Mouse (Mus musculus): Measurements from ENCODE around the gene Scand1. TPM values are rescaled to one million over a fixed set of nuclear protein-coding genes. Genes with fewer than 3 reads are reported as not detected.

The Scand1 gene
- total RNA-seq, 2 experiments from 2014 or later: 76.8 to 80.7 TPM

DNA sequence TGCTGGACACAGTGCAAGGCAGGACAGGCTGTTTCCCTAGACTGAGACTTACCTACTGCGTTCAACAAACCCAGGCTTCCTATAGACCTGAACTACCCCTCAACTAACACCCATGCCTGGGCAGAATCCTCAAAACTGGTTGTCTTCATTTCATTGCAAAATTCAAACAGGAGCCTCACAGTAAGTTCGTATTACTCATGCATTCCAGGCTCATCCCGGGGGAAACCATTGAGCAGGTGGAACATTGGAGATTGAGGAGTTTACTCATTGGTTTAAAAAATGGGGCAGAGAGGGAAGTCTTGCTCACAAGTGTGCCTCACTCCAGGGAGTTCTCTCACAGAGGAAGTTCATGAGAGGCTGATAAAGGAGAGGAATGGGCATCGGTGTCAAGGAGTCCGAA, 2.0 kb downstream of the Scand1 start:
- intact Hi-C loops (cut with DNase I): no loop called here
- no peak for DNase-seq (ENCODE audit: low spot score)

DNA sequence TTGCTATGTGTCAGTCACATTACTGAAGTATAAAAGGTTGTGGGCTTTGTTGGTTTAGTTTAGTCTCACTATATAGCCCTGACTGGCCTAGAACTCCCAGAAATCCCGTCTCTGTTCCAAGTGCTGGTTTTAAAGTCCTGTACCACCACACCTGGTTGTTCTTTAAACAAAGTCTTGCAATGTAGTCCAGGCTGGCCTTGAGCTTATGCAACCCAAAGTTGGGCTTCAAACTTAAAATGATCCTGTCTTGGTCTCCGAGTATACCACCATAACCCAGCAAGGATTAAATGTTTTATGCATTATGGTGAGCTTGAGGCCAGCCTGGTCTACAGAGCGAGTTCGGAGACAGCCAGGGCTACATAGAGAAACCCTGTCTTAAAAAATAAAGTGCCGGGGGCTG, 2.6 kb downstream of the Scand1 start:
- no peak for DNase-seq (ENCODE audit: low spot score)
- intact Hi-C loops (cut with DNase I): loop anchor here (10.0 kb wide), 2 partner anchors 205 to 395 kb away; no protein-coding TSS in a partner anchor

DNA sequence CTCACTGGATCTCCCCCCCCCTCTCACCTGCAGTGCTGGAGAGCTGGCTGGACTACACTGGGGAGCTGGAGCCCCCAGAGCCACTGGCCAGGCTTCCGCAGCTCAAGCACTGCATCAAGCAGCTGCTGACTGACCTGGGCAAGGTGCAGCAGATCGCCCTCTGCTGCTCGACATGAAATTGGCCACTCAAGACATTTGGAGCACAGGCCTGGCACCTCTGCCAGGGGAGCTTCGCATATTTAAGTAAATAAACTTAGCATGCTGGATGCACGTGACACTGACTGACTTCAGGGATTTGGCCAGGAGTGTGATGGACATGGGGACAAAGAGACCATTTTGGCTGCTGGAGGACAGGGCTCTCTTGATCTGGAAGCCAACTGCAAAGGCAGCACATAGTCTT, 5.2 kb downstream of the Scand1 start:
- intact Hi-C loops (cut with DNase I): loop anchor here (10.0 kb wide), 2 partner anchors 208 to 398 kb away; no protein-coding TSS in a partner anchor
- no peak for DNase-seq (ENCODE audit: low spot score)

DNA sequence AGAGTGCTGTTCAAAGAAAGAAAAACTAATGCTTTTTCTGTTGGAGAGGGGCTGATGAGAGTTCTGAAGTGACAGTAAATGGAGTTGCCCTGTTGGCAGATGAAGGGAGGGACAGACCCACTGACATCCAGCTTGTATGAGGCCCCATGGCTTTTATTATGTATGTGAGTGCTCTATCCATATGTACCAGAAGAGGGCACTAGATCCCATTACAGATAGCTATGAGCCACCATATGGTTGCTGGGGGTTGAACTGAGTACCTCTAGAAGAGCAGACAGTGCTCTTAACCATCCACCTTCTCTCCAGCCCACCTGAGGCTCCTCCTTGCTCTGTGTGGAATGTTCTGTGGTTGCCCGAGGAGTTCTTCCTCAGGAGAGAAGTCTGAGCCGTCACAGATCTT, 6.7 kb downstream of the Scand1 start:
- intact Hi-C loops (cut with DNase I): loop anchor here (10.0 kb wide), 2 partner anchors 209 to 399 kb away; no protein-coding TSS in a partner anchor
- no peak for DNase-seq (ENCODE audit: low spot score)

DNA sequence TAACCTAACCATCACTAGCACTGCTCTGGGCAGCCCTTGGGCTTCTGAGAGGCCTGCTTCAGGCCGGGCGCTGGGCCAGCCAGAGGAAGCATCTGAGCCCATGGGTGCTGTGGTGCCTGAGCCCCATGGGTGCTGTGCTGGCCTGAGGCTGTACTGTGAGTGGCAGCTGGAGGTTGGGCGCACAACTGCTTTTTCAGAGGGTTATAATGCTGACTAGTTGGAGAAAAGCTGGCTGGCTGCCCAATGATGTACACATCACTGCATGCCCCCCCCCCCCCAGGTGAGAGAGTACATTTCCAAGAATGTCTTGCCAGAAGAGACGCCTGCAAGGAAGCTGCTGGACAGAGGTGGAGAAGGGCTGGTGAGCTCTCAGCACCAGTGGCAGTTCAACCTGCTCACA, 8.2 kb downstream of the Scand1 start:
- intact Hi-C loops (cut with DNase I): loop anchor here (5.0 to 10.0 kb wide), 3 partner anchors 93 to 400 kb away; no protein-coding TSS in a partner anchor
- DNase-seq (ENCODE audit: low spot score): no peak

DNA sequence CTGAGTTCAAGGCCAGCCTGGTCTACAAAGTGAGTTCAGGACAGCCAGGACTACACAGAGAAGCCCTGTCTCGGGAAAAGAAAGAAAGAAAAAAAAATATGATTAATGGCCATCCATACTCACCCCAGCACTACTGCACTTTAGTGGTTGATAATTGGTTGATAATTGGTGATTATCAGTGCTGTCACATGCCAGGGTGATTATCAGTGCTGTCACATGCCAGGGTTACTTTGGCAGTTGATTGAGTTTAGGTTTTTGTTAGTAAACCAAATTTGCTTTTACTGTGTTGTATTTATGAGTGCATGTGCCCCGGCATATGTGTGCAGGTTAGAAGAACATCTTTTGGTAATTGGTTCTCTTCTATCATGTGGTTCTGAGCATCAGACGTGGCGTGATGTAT, 10.4 kb downstream of the Scand1 start:
- intact Hi-C loops (cut with DNase I): loop anchor here (5.0 to 10.0 kb wide), 3 partner anchors 95 to 403 kb away; no protein-coding TSS in a partner anchor
- no peak for DNase-seq (ENCODE audit: low spot score)

DNA sequence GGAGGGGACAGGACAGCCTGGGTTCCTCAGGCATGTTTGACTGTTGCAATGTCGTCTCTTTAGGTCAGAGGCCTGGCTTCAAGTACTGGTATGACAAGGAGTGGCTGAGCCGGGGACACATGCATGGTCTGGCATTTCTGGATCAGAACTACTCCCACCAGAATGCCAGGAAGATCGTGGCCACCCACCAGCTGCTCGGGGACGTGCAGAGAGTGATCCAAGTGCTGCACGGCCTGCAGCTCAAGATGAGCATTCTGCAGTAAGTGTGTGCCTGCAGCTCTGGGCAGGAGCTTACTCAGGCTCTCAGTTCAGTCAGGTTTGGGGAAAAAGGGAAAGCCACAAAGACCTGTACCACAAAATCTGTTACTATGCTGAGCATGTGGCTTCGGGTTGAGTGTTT, 14.0 kb downstream of the Scand1 start:
- intact Hi-C loops (cut with DNase I): no loop called here
- DNase-seq (ENCODE audit: low spot score): no peak

DNA sequence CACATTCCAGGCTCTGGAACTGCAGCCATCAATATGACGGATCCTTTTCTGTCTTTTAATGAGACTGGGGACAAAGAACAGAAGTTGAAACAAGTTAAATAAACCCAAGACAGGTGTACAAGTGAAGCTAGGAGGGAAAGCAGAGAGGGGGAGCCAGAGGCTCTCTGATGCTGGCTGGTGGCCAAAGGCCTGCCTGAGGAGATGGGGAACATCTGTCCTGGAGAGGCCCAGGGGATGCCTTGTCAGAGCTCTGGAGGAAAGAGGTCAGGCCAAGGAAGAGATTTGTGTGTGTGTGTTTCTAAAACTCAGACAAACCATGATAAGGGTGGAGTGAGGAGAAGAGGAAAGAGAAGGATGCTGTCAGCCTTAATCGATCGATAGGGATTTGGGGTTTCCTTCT, 14.9 kb downstream of the Scand1 start:
- no peak for DNase-seq (ENCODE audit: low spot score)
- intact Hi-C loops (cut with DNase I): no loop called here

DNA sequence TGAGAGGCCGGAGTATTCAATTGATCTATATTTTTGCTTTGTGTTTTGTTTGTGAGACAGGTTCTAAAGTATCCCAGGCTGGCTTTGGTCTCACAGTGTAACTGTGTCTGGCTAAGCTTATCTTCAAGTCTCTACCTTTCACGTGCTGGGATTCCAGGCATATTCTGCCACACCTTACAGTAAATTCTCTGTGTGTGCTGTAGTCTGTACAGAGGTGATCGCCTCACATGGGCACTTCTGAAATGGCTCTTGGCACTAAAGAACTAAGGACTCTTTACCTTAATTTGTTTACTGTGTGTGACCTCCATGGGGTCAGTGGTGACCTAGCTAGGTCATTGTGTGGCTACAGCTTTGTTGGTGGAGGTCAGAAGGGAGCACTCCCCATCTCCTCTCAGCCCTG, 16.3 kb downstream of the Scand1 start:
- DNase-seq (ENCODE audit: low spot score): no peak
- intact Hi-C loops (cut with DNase I): no loop called here

DNA sequence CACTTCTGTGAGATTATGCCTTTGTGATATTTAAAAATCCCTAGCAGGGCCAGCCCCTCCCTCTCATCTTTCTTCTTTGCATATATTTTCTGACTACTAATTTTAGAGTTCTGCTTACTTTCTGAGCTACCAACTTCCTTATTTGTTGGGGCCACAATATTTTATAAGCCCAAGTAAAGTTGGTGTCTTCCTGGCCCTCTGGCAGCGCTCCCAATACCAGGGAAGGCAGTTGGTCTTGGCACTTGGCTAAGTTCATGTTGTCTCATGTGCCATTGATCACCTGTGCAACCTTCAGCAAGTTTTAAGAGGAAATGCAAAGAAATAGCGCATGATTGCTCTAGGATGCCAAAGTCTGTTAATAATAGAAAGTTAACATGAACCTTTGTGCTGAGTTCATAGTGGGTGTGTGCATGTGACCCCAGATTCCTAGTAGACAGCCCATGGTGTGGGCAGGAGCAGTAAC, 16.9 kb downstream of the Scand1 start:
- no peak for DNase-seq (ENCODE audit: low spot score)
- intact Hi-C loops (cut with DNase I): no loop called here

DNA sequence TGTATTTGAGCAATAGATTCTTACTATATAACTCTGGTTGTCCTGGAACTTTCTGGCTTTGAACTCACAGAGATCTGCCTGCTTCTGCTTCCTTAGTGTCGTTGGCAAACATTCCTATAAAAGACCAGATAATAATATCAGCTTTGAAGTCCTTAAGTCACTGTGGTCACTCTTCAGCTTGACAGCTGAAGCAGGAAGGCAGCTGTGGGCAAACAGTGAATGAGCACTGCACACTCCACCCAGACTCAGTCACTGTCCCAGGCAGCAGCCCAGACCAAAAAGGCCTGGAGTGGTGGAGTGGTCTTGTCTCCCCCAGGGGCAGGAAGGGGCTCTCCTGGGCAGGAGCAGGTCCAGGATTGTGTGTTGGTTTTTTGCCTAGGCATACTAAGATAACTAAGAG, 20.5 kb downstream of the Scand1 start:
- intact Hi-C loops (cut with DNase I): no loop called here
- DNase-seq (ENCODE audit: low spot score): no peak

DNA sequence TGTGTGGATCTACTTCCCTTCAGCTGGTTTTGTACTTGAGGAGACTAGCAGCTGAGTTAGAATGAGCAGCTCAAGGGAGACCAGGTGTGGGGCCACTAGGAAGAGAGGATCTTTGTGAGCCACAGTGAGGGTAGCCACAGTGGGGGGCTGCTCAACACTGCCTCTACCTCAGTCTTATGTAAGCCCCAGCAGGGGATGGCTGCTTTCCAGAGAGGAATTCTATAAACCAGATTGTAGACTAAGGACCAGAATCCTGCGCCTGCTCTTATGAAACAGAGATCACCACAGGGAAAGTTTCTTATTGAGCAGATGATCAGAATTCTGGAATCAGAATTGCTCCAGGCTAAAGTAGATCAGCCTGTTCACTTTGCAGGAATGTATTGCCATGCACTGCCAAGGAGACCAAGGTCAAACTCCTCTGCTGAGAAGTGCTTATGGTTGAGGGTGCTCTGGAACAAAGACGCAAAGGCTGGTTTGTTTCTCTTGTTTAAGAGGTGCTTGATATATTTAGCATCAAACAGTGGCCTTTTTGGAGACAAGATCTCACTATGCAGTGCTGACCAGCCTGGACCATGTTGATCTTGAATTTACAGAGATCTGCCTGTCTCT, 22.8 kb downstream of the Scand1 start:
- intact Hi-C loops (cut with DNase I): no loop called here
- DNase-seq (ENCODE audit: low spot score): no peak

DNA sequence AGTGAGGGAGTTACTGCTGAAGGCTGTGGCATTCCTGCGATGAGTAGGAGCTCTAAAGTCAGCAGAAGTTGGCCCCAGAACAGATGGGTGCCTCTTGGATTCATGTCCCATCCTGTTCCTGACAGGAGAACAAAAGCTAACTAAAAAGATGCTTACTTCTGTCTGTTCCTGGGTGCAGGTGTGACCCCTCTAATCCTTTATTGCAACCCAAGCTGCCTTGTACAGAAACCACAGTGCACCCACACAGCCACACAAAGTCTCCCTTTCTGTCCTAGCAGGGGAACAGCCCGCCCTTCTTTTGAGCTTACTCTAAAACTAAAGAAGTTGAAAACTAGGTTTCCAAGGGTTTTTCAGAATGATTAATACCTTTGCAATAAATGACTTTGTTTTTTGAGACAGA, 24.3 kb downstream of the Scand1 start:
- intact Hi-C loops (cut with DNase I): no loop called here
- DNase-seq (ENCODE audit: low spot score): no peak

DNA sequence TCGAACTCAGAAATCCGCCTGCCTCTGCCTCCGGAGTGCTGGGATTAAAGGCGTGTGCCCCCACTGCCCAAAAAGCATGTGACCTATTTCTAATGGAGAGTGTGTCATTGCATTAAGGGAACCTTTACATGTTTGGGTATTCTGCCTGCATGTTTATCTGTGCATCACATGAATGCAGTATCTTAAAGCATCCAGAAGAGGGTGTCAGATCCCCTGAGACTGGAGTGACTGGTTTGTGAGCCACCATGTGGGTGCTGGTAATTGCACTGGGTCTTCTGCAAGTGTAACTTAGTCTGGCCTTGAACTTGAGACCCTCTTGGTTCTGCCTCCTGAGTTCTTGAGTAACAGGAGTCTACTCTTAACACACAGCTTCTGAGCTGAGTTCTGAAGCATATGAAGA, 25.8 kb downstream of the Scand1 start:
- intact Hi-C loops (cut with DNase I): no loop called here
- no peak for DNase-seq (ENCODE audit: low spot score)

DNA sequence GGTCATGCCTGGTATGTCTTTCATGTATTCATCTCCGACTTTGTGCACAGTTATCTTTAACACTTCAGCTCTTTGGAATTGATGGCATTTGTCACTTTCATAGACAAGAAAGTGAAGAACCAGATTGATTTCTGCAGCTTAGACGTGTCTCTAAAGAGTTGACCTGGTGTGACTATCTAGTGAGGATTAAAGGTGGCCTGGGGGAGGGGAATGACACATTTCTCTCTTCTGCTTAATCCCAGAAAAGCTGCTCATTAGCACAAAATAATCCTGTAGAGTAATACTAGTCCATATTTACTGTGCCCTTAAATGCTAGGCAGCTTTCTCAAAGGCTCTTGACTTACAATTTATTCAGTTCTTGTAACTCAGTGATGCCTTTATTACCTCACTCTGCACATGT, 27.3 kb downstream of the Scand1 start:
- intact Hi-C loops (cut with DNase I): no loop called here
- DNase-seq (ENCODE audit: low spot score): no peak

DNA sequence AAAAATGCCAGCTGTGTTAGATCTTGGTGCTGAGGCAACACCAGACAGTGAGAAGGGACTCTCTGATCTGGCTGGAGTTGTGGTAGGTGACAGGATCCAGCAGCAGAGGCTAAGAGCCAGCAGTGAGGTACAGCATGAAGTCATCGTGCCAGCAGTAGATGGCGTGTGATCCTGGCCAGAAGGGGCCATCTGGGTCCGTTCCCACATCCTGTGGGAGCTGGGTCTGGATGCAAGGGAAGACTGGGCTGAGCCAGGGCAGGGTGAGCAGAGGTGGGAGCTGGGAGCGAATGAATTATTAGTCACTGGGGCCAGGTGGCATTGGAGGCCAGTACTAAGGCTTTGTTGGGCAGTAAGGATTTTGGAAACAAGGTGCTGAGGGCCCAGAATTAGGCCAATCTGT, 31.3 kb downstream of the Scand1 start:
- DNase-seq (ENCODE audit: low spot score): no peak
- intact Hi-C loops (cut with DNase I): no loop called here

DNA sequence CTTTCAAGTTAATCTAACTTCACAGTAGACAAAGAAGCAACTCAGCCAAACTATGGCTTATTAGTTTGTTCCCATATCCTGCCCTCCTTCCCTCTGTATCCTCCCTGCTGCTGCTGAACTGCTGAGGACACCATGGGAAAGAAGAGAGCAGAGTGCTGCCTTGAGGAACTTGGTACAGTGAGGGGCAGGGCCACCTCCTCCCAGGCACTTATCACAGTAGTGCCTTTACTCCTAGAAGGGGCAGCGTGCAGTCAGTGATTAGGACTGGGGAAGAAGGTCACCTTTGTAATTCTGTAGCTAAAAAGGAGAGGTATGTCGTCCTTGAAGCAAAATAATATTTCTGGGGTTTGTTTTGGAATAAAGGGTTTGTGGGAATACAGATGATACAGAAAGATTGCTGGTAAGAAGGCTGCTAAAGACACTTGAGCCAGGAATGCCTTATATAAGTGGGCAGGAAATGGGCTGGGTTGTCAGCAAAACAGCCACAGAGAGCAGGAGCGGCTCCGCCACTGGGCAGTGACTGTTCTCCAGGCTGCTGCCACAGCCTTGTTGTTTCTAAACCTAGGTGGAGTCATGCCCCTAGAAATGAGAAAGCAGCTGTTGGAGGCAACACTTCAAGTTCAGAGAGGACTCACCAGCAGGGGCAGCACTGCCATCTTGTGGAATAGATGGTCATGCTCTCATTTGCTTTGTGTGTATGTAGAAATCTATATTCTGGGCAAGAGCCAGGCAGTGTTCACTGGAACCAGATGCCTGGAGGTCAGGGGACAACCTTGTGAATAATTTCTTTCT, 34.1 kb downstream of the Scand1 start:
- DNase-seq (ENCODE audit: low spot score): peak; percentile 78
- intact Hi-C loops (cut with DNase I): loop anchor here (5.0 kb wide), 4 partner anchors 81 to 316 kb away; partner anchors contain the start of gene Phf20

DNA sequence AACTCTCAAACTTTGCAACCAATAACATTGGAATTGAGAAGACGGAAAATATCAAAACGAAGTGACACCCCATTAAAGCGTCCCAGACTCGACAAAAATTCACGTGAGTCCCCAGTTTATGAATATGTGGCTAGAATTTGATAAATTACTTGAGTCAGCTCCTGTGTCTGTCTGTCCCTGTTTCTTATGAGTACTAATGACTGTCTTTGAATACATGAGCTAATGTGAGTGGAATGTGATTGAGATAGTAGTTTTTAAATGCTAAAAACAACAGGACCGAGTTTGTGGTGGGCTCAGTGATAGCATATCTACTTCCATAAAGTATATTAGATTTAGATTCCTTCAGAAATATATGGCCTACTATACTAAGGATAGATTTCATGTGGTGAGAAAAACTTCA, 40.0 kb downstream of the Scand1 start:
- intact Hi-C loops (cut with DNase I): no loop called here
- no peak for DNase-seq (ENCODE audit: low spot score)

DNA sequence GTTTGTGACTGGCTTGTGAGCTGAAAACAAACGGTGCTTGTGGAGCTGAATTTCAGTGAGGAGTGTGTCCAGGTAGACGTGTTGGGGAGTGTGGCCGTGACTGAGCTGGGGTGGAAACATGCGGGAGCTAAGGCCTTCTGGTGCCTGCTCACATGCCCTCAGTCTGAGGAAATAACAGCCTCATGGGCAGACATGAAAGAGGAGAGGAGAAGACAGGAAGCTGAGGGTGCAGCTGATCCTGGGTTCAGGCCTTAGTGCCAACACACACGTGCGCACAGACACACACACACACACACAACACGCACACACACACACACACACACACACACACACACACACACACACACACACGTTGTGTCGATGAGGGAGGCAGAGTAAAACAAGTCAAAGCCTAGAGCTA, 44.9 kb downstream of the Scand1 start:
- DNase-seq (ENCODE audit: low spot score): no peak
- intact Hi-C loops (cut with DNase I): no loop called here

DNA sequence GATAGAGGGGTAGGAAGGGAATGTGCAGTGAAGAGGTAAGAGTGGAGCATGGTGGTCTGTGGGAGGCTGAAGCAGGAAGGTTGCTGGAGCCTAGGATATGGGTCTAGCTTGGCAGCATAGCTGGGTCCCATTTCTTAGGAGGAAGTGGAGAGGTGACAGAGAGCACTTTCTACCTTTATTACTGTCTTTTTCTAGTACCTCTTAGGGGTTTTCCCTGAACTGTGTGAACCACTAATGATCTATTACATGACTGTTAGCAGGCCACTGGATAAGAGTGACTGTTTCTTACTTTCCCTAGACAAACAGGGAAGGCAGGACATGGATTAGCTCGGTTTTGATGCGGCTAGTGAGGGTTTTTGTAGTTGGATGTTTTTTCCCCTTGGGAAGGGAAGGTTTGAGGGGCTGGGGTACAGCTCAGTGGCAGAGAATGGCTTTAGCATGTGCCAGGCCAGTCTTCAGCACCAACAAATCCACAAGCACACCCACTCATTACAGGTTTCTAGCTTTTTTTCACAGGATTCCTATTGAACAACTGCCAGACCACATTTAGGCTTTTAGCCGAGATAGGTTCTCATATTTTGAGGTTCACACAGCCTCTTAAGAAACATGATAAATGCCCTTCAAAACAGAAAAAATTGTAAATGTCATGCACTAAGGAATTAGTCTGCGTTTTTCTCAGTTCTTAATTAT, 49.2 kb downstream of the Scand1 start:
- DNase-seq (ENCODE audit: low spot score): no peak
- intact Hi-C loops (cut with DNase I): no loop called here
